Mouse (Mus musculus) bone marrow macrophage, adult 2 months (primary cell): ENCODE results near the gene Amn.

Experiments
- CTCF ChIP-seq: IDR thresholded peaks from 2 replicates; pipeline ENCODE4 v1.5.1; 2012; ENCODE audit warnings: low read depth, mild to moderate bottlenecking, low read length, moderate library complexity
- POLR2A ChIP-seq: IDR thresholded peaks from 2 replicates; pipeline ENCODE4 v1.6.1; 2012; ENCODE audit warnings: mild to moderate bottlenecking, low read depth, low read length, borderline replicate concordance

DNA sequence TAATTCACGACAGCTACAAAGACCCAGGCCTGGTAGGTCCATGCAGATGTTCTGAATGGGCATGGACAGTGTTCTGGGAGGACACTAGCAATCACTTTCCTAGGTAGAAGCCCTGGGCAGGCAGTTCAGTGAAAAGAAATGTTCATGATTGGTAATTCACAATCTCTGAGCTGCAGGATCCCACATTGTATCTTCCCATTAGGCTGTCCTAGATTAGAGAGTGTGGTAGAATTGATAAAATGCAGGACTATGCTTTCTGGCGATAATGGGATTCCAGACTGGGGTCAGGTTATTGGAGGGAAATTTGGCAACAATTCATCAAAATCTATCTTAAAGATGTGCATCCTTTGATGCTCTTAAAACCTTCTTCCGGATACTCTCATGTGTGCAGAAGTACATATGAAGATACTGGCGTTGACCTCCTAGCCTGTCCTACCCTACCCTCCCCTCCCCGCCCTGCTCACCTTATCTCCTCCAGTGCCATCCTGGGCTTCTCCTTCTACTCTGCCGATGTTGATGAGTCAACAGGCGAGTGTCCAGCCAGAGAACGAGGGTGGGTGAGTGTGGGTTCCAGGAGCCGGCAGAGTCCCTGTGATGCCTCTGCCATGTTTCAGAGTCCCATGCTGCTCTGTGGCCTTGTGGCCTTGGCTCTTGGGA is 24.0 kb upstream of the Amn start:
- TF ChIP-seq CTCF (no peak), POLR2A (no peak)
